In the genomic region with DNA sequence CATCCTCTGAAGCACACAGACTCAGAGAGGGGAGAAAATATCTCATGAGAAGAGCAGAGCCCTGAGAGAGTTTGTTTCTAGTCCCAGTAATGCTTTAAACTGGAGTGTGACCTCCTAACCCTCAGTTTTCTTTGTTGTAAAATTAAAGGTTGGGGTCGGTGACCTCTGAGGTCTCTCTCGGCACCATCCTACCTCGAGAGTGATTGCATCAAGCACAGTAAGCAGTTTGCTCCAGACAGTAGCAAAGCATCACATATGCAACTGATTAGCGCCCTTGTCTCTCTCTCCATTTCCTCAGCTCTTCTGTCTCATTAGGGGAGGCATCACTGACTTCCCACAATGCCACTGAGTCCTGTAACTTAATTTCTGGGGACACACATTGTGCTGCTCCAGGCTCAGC, we compare ENCODE assay signal across 20 mouse cellular contexts.
DNase-seq lines count a peak whose midpoint lies in the region; ATAC-seq lines count a peak whose summit lies in the region.
"Had no signal": no experiment of that assay in that cellular context is flagged by ENCODE, and none has a peak within 500 bp of the region (broad histone marks: within the 10 kb centered on the region; RNA-seq: fewer than 3 reads in every experiment).

No protein-coding gene starts in this region.

- 32% methylated on average over 4 of the region's 4 CpGs for WGBS in forebrain, embryonic 10.5 days
- WGBS in forebrain, embryonic 13.5 days, result 32% methylated on average over 4 of the region's 4 CpGs
- 11% methylated on average over 4 of the region's 4 CpGs for WGBS in embryonic facial prominence, embryonic 11.5 days
- WGBS in neural tube, embryonic 14.5 days, result 34% methylated on average over 4 of the region's 4 CpGs

- peak overlapping the region; percentile 2; the same call in 1 of the 2 replicates for H3K27ac ChIP-seq in forebrain, embryonic 10.5 days
- H3K27ac ChIP-seq in forebrain, embryonic 13.5 days, result no peak overlapping the region
- no peak overlapping the region for H3K27ac ChIP-seq in embryonic facial prominence, embryonic 11.5 days (replicated peaks; ENCODE audit: low read depth, low read length)
- peak overlapping the region; percentile 55; the same call in 1 of the 2 replicates for H3K27ac ChIP-seq in neural tube, embryonic 14.5 days (ENCODE audit: low read depth, low read length)
- H3K27ac ChIP-seq: embryonic facial prominence, embryonic 15.5 days; heart, embryonic 13.5 days; liver, embryonic 14.5 days; lung, embryonic 15.5 days; macrophage had no signal

- H3K4me2 ChIP-seq in forebrain, embryonic 13.5 days, result no peak overlapping the region
- no peak overlapping the region for H3K4me2 ChIP-seq in embryonic facial prominence, embryonic 11.5 days (ENCODE audit: low read depth, low read length)
- H3K4me2 ChIP-seq in neural tube, embryonic 14.5 days (ENCODE audit: low read depth, low read length), result no peak overlapping the region
- H3K4me2 ChIP-seq: embryonic facial prominence, embryonic 15.5 days; heart, embryonic 13.5 days; lung, embryonic 15.5 days had no signal

- ATAC-seq in forebrain, embryonic 13.5 days, result no peak
- ATAC-seq in embryonic facial prominence, embryonic 11.5 days (replicated peaks; ENCODE audit: insufficient number of reproducible peaks, low FRiP score, low TSS enrichment, low read depth), result no peak
- peak; percentile 24; the same call in 1 of the 2 replicates for ATAC-seq in neural tube, embryonic 14.5 days (ENCODE audit: low read depth)
- ATAC-seq: Patski had no signal

- H3K9me3 ChIP-seq in forebrain, embryonic 10.5 days, result no peaks in the 10 kb centered on the region
- H3K9me3 ChIP-seq in forebrain, embryonic 13.5 days (replicated peaks), result no peaks in the 10 kb centered on the region; the same call in 1 of the 2 replicates
- H3K9me3 ChIP-seq in embryonic facial prominence, embryonic 11.5 days (replicated peaks; ENCODE audit: control insufficient read depth, low read length), result no peaks in the 10 kb centered on the region
- H3K9me3 ChIP-seq in neural tube, embryonic 14.5 days (ENCODE audit: control insufficient read depth, low read length), result no peaks in the 10 kb centered on the region
- H3K9me3 ChIP-seq: embryonic facial prominence, embryonic 15.5 days; heart, embryonic 13.5 days; lung, embryonic 15.5 days had no signal

- no peak overlapping the region for H3K9ac ChIP-seq in forebrain, embryonic 13.5 days
- H3K9ac ChIP-seq in embryonic facial prominence, embryonic 11.5 days (replicated peaks; ENCODE audit: low read length), result no peak overlapping the region
- H3K9ac ChIP-seq in neural tube, embryonic 14.5 days (replicated peaks; ENCODE audit: low read depth, low read length), result no peak overlapping the region
- H3K9ac ChIP-seq: embryonic facial prominence, embryonic 15.5 days; heart, embryonic 13.5 days; liver, embryonic 14.5 days; lung, embryonic 15.5 days had no signal

- peak; percentile 22 for DNase-seq in forebrain, embryonic 10.5 days (ENCODE audit: extremely low spot score, low spot score)
- peak; percentile 34 for DNase-seq in Muller cell, postnatal 12 days (ENCODE audit: inconsistent ontology term)
- DNase-seq in embryonic facial prominence, embryonic 11.5 days (ENCODE audit: low spot score), result peak; percentile 39
- no peak for DNase-seq in adipocyte (ENCODE audit: low spot score)
- DNase-seq in spleen, postnatal 4 days (ENCODE audit: low spot score in 2 of 2), result no peak
- DNase-seq in cerebellum, adult 9-10 months, result no peak
- DNase-seq: adrenal gland, postnatal 10 days; cerebellum, adult 11 months; heart, adult 18-20 months; midbrain, embryonic 14.5 days; right cerebral cortex, adult 18-20 months; thymus, postnatal 25 days had no signal

- H3K4me1 ChIP-seq in forebrain, embryonic 10.5 days, result peaks cover 12% of the 10 kb centered on the region
- H3K4me1 ChIP-seq in forebrain, embryonic 13.5 days, result no peaks in the 10 kb centered on the region
- H3K4me1 ChIP-seq in embryonic facial prominence, embryonic 11.5 days (ENCODE audit: control insufficient read depth, insufficient read depth, low read length), result no peaks in the 10 kb centered on the region
- H3K4me1 ChIP-seq in neural tube, embryonic 14.5 days (ENCODE audit: control insufficient read depth, insufficient read depth, low read length), result peaks cover 5% of the 10 kb centered on the region; the same call in 1 of the 2 replicates
- H3K4me1 ChIP-seq: embryonic facial prominence, embryonic 15.5 days; lung, embryonic 15.5 days had no signal

- H3K4me3 ChIP-seq in forebrain, embryonic 10.5 days, result no peak overlapping the region
- H3K4me3 ChIP-seq in forebrain, embryonic 13.5 days, result no peak overlapping the region
- H3K4me3 ChIP-seq in embryonic facial prominence, embryonic 11.5 days (ENCODE audit: low read depth, low read length), result no peak overlapping the region
- no peak overlapping the region for H3K4me3 ChIP-seq in neural tube, embryonic 14.5 days (ENCODE audit: low read depth, low read length)
- H3K4me3 ChIP-seq: embryonic facial prominence, embryonic 15.5 days; heart, embryonic 13.5 days; lung, embryonic 15.5 days had no signal

- no peaks in the 10 kb centered on the region for H3K27me3 ChIP-seq in forebrain, embryonic 10.5 days (ENCODE audit: poor library complexity, severe bottlenecking)
- no peaks in the 10 kb centered on the region for H3K27me3 ChIP-seq in forebrain, embryonic 13.5 days
- no peaks in the 10 kb centered on the region for H3K27me3 ChIP-seq in embryonic facial prominence, embryonic 11.5 days (ENCODE audit: control insufficient read depth, insufficient read depth, low read length)
- no peaks in the 10 kb centered on the region for H3K27me3 ChIP-seq in neural tube, embryonic 14.5 days (ENCODE audit: control insufficient read depth, insufficient read depth, low read length)
- H3K27me3 ChIP-seq: embryonic facial prominence, embryonic 15.5 days; heart, embryonic 13.5 days; lung, embryonic 15.5 days; Patski had no signal

- no peaks in the 10 kb centered on the region for H3K36me3 ChIP-seq in forebrain, embryonic 10.5 days (replicated peaks)
- no peaks in the 10 kb centered on the region for H3K36me3 ChIP-seq in forebrain, embryonic 13.5 days (ENCODE audit: poor library complexity, severe bottlenecking)
- no peaks in the 10 kb centered on the region for H3K36me3 ChIP-seq in embryonic facial prominence, embryonic 11.5 days (replicated peaks; ENCODE audit: control insufficient read depth, insufficient read depth, low read depth, low read length)
- H3K36me3 ChIP-seq in neural tube, embryonic 14.5 days (ENCODE audit: control insufficient read depth, insufficient read depth, low read length), result no peaks in the 10 kb centered on the region
- H3K36me3 ChIP-seq: embryonic facial prominence, embryonic 15.5 days; heart, embryonic 13.5 days; lung, embryonic 15.5 days had no signal

Comparison
In these comparisons a context has a peak if more than half of its experiments do, and no peak if none do; other contexts are left out.
1. H3K27ac ChIP-seq: peak in forebrain, embryonic 10.5 days (single experiment) and neural tube, embryonic 14.5 days (single experiment); none in forebrain, embryonic 13.5 days (single experiment) and embryonic facial prominence, embryonic 11.5 days (single experiment).
2. DNase-seq: peak in forebrain, embryonic 10.5 days (single experiment), Muller cell, postnatal 12 days (single experiment) and embryonic facial prominence, embryonic 11.5 days (single experiment); none in adipocyte (single experiment), spleen, postnatal 4 days (0 of 2) and cerebellum, adult 9-10 months (single experiment).